Mouse (Mus musculus): ENCODE measurements around the gene Lrmda.

GRCm38 (mm10) chr14:23084241-23084773, 1064.8 kb downstream of the Lrmda start:
- TF ChIP-seq CTCF (IDR thresholded peaks at IDR 0.05; ENCODE audit: borderline replicate concordance, insufficient read depth, low read length) (no peak), POLR2A (IDR thresholded peaks at IDR 0.05; ENCODE audit: low read depth, low read length) (no peak)
